Mouse (Mus musculus) thymus, adult 2 months (tissue): ENCODE data around the gene Gse1.

Experiments
- CTCF ChIP-seq: fragments of 200-500 bp; IDR thresholded peaks from 2 replicates; pipeline ENCODE4 v1.5.1; 2012; ENCODE audit warnings: mild to moderate bottlenecking, control low read depth, low read length, moderate library complexity, borderline replicate concordance; ENCODE audit not compliant: control insufficient read depth, poor library complexity, insufficient read depth; ENCODE audit errors: extremely low read depth
- POLR2A ChIP-seq: fragments of 200-500 bp; IDR thresholded peaks from 2 replicates; pipeline ENCODE4 v1.6.1; 2012; ENCODE audit warnings: mild to moderate bottlenecking, low read length, control low read depth, moderate library complexity; ENCODE audit not compliant: control insufficient read depth, poor library complexity, insufficient read depth; ENCODE audit errors: extremely low read depth

DNA sequence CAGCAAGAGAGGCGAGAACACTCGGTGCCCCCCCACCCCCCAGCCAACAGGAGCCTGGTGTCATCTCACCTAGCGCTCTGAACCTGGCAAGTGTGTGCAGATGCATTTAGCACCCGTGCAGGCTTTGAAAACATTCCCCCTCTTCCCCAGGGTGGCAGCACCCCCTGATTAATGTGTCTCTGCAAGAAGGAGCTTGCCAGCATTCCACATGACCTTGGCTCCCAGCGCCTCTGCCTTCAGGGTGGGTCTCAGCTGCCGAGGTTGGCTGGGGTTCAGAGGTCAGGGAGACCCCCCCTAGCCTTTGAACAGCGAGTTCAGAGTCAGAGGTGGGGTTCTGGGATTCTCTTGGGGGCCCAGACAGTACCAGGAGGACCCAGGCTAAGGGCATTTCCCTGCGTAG, 283.5 kb downstream of the Gse1 start:
- TF ChIP-seq POLR2A (no peak), CTCF (no peak)
